Mouse (Mus musculus) ES-E14 (cell line): ENCODE results near the gene Gm20403. TPM values are rescaled to one million over a fixed set of nuclear protein-coding genes. Genes with fewer than 3 reads are reported as not detected.
"Not testable (repeated sequence)": the region's sequence is repeated elsewhere in the genome, so short reads cannot be mapped to it uniquely, and the experiment has no call there.

ENCODE experiments used
- DNase-seq: peaks from one replicate; pipeline ENCODE4 v3.0.0-alpha.2; 2013; ENCODE audit warnings: low read depth, low spot score
- H3K27ac ChIP-seq: 2 replicates; pipeline ENCODE4 v1.5.1; 2012; ENCODE audit warnings: low read depth, mild to moderate bottlenecking, low read length, moderate library complexity, mixed read lengths; ENCODE audit not compliant: poor library complexity, insufficient read depth, severe bottlenecking
- H3K36me3 ChIP-seq: 2 replicates; pipeline ENCODE4 v1.6.1; 2012; ENCODE audit warnings: mild to moderate bottlenecking, low read length, moderate library complexity, mixed read lengths; ENCODE audit not compliant: control insufficient read depth, poor library complexity, insufficient read depth, severe bottlenecking
- H3K4me1 ChIP-seq, 2 experiments: fragments of 150-350 bp in 1 of 2; sonication (generic) in 1 of 2; 2 replicates each; pipeline ENCODE4 v1.6.1; 2012; ENCODE audit warnings: low read length in 2 of 2, mild to moderate bottlenecking in 1 of 2, mixed read lengths in 1 of 2; ENCODE audit not compliant: control insufficient read depth in 2 of 2, insufficient read depth in 2 of 2, poor library complexity in 1 of 2
- H3K4me3 ChIP-seq, 2 experiments: fragments of 150-350 bp in 1 of 2; sonication (generic) in 1 of 2; 2 replicates each; pipeline ENCODE4 v1.5.1; 2012; ENCODE audit warnings: low read length in 2 of 2, low read depth in 1 of 2, mild to moderate bottlenecking in 1 of 2, mixed read lengths in 1 of 2; ENCODE audit not compliant: insufficient read depth in 1 of 2, poor library complexity in 1 of 2, severe bottlenecking in 1 of 2
- H3K9ac ChIP-seq: 2 replicates; pipeline ENCODE4 v1.6.1; 2012; ENCODE audit warnings: low read depth, mild to moderate bottlenecking, low read length, mixed read lengths; ENCODE audit not compliant: poor library complexity, insufficient read depth, severe bottlenecking
- H3K9me3 ChIP-seq: fragments of 150-350 bp; sonication (generic); 2 replicates; pipeline ENCODE4 v1.6.1; 2012; ENCODE audit warnings: low read depth, mild to moderate bottlenecking, low read length; ENCODE audit not compliant: control insufficient read depth, insufficient read depth
- CHD2 ChIP-seq: IDR thresholded peaks from 2 replicates; pipeline ENCODE4 v1.6.1; 2014; ENCODE audit warnings: mild to moderate bottlenecking, low read depth, low read length, inconsistent platforms
- HCFC1 ChIP-seq: IDR thresholded peaks from 2 replicates; pipeline ENCODE4 v1.6.1; 2012; ENCODE audit warnings: low read length, inconsistent platforms, borderline replicate concordance; ENCODE audit not compliant: insufficient read depth
- MAFK ChIP-seq: IDR thresholded peaks from 2 replicates; pipeline ENCODE4 v1.6.1; 2014; ENCODE audit warnings: mild to moderate bottlenecking, low read depth, low read length, inconsistent platforms; ENCODE audit not compliant: insufficient read depth
- ZC3H11A ChIP-seq: IDR thresholded peaks from 2 replicates; pipeline ENCODE4 v1.6.1; 2012; ENCODE audit warnings: low read depth, mild to moderate bottlenecking, inconsistent platforms, low read length, borderline replicate concordance
- ZNF384 ChIP-seq: IDR thresholded peaks from 2 replicates; pipeline ENCODE4 v1.6.1; 2012; ENCODE audit warnings: low read depth, low read length, inconsistent platforms
- in situ Hi-C, 2 experiments: fragments of 600-800 bp; cut with MboI; formaldehyde crosslinking; loops; one replicate each; pipeline ENCODE4 v1.15.1; 2025; ENCODE audit warnings: low sequenced_read_pairs in 2 of 2, inconsistent platforms in 1 of 2; ENCODE audit not compliant: unreplicated experiment in 2 of 2
- total RNA-seq: library from RNA; depleted of rRNA; stranded (reverse); fragments of 300-350 nt; gene quantifications from 2 replicates; pipeline ENCODE4 v1.2.3, GENCODE M21; 2012; rRNA removed

Gm20403 gene
- total RNA-seq, 1 experiment: not detected

DNA sequence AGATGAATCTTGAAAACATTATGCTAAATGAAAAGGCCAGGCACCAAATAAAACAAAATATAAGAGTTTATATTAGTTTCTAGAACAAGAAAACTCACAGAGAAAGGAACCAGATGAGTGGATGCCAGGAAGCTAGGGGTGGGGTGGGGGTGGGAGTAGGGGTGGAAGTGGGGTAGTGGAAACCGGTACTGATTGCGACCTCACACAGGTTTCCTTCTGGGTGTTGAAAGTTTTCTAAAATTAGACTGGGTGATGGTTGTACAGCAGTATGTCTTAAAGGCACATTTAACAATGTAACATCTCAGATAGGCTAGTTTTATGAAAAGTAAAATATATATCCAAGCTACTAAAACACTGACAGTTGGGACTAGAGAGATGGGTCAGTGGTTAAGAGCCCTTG is 29.4 kb downstream of the Gm20403 start:
- no peaks in the 10 kb centered on the region for H3K9me3 ChIP-seq
- no peak overlapping the region for H3K4me3 ChIP-seq
- no peak overlapping the region for H3K9ac ChIP-seq
- no peak for DNase-seq
- no peak overlapping the region for H3K27ac ChIP-seq
- H3K36me3 ChIP-seq: no peaks in the 10 kb centered on the region; the same call in 1 of the 2 replicates
- in situ Hi-C loops: no loop called here
- no peaks in the 10 kb centered on the region for H3K4me1 ChIP-seq
- TF ChIP-seq HCFC1 (no peak), ZNF384 (no peak), CHD2 (no peak), MAFK (no peak), ZC3H11A (no peak)

- TF ChIP-seq HCFC1 (no peak), ZC3H11A (no peak), ZNF384 (no peak), CHD2 (no peak), MAFK (no peak)
- no peak overlapping the region for H3K27ac ChIP-seq
- in situ Hi-C loops: no loop called here
- H3K4me3 ChIP-seq: no peak overlapping the region
- no peaks in the 10 kb centered on the region; the same call in 1 of the 2 replicates for H3K36me3 ChIP-seq
- no peak for DNase-seq
- no peaks in the 10 kb centered on the region for H3K9me3 ChIP-seq
- no peak overlapping the region for H3K9ac ChIP-seq
- no peaks in the 10 kb centered on the region for H3K4me1 ChIP-seq
Measured at GRCm38 (mm10) chr12:54956457-54956856, 29.9 kb downstream of the Gm20403 start.

GRCm38 (mm10) chr12:54946116-54946515 is 40.2 kb downstream of the Gm20403 start:
- no peaks in the 10 kb centered on the region for H3K36me3 ChIP-seq
- H3K9ac ChIP-seq: no peak overlapping the region
- no peak overlapping the region for H3K4me3 ChIP-seq
- H3K9me3 ChIP-seq: no peaks in the 10 kb centered on the region
- DNase-seq: no peak
- peaks cover 1 to 2% of the 10 kb centered on the region in 2 experiments; a peak in 2 of 4 replicates for H3K4me1 ChIP-seq
- TF ChIP-seq HCFC1: no peak
- no peak for TF ChIP-seq ZC3H11A
- no peak overlapping the region for H3K27ac ChIP-seq
- in situ Hi-C loops: no loop called here

DNA sequence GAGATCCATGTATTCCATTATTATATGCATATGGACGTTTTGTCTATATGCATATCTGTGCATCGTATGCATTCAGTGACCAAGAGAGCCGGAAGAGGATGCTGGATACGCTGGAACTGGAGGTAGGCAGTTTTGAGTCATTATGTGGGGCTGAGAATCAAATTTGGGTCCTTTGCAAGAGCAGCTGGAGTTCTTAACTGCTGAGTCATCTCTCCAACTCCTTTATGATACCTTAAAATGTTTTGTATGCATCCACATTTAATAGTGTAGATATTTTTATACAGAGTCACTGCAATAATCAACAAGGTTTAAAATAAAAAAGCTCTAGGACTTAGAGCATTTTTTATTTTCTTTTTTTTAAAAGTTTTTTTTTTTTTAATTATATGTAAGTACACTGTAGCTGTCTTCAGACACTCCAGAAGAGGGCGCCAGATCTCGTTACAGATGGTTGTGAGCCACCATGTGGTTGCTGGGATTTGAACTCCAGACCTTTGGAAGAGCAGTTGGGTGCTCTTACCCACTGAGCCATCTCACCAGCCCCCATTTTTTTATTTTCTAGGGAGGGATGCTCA is 43.7 kb downstream of the Gm20403 start:
- H3K9ac ChIP-seq, in situ Hi-C loops, H3K9me3 ChIP-seq, H3K27ac ChIP-seq, H3K4me3 ChIP-seq, DNase-seq, H3K4me1 ChIP-seq, H3K36me3 ChIP-seq: not testable (repeated sequence)
- TF ChIP-seq MAFK (peak; percentile 76), ZNF384 (peak; percentile 25; the same call in 1 of the 2 replicates)

- H3K9me3 ChIP-seq, H3K9ac ChIP-seq, H3K4me3 ChIP-seq, H3K27ac ChIP-seq, DNase-seq, in situ Hi-C loops, H3K4me1 ChIP-seq, H3K36me3 ChIP-seq: not testable (repeated sequence)
Measured at GRCm38 (mm10) chr12:54937581-54938343, 48.6 kb downstream of the Gm20403 start.

Other genes starting within 250 kb of the Gm20403 start
- gene Snx6, start 190.8 kb downstream of the Gm20403 start, total RNA-seq: 36.0 and 53.2 TPM in 2 replicates
- gene Cfl2, start 123.7 kb downstream of the Gm20403 start, total RNA-seq: 32.6 and 50.9 TPM in 2 replicates
- 19.7 and 22.9 TPM in 2 replicates for gene Baz1a, start 27.8 kb upstream of the Gm20403 start, total RNA-seq
- 29.9 and 33.1 TPM in 2 replicates for gene 2700097O09Rik, start 93.6 kb upstream of the Gm20403 start, total RNA-seq
- 32.8 and 52.4 TPM in 2 replicates for gene Srp54a, start 93.7 kb upstream of the Gm20403 start, total RNA-seq
- gene Fam177a, start 137.9 kb upstream of the Gm20403 start, total RNA-seq: 4.2 and 6.1 TPM in 2 replicates
- 14.4 and 14.7 TPM in 2 replicates for gene Srp54b, start 168.6 kb upstream of the Gm20403 start, total RNA-seq
- not detected in 2 replicates for gene 1700047I17Rik2, start 213.1 kb upstream of the Gm20403 start, total RNA-seq
- gene Srp54c, start 243.6 kb upstream of the Gm20403 start, total RNA-seq: 17.4 and 31.7 TPM in 2 replicates